15 mouse cellular contexts compared by ENCODE assay signal in the genomic region with DNA sequence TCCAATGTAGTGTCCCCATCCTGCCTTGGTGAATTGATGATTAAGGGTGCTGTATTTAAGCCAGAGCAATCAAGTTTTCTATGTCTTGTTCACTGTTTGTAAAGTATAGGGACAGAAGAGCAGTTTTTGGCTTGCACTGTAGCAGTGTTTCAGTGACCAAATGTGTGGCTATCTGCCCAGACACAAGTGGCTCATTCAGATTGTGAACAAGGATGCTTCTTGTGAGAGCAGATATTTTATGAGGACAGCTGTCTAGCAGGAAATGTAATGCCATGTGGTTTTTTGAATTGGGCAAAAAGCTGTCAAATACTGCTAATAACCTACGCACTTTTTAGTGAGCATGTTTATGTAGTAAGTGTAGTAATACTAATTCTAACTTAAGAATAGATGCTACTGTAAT.
DNase-seq lines count a peak whose midpoint lies in the region; ATAC-seq lines count a peak whose summit lies in the region.
"Had no signal": no experiment of that assay in that cellular context is flagged by ENCODE, and none has a peak within 500 bp of the region (broad histone marks: within the 10 kb centered on the region; RNA-seq: fewer than 3 reads in every experiment).

No protein-coding gene starts in this region.

- ATAC-seq in heart, embryonic 11.5 days (replicated peaks; ENCODE audit: insufficient number of reproducible peaks, low FRiP score, low TSS enrichment): no peak
- ATAC-seq: forebrain, embryonic 15.5 days had no signal

- H3K4me1 ChIP-seq in heart, embryonic 11.5 days (ENCODE audit: control insufficient read depth, insufficient read depth, low read length): no peaks in the 10 kb centered on the region
- H3K4me1 ChIP-seq: embryonic facial prominence, embryonic 15.5 days; forebrain, embryonic 15.5 days; limb, embryonic 12.5 days; liver, embryonic 15.5 days had no signal

- H3K27ac ChIP-seq in heart, embryonic 11.5 days (ENCODE audit: low read depth, low read length): no peak overlapping the region
- H3K27ac ChIP-seq: embryonic facial prominence, embryonic 15.5 days; forebrain, embryonic 15.5 days; limb, embryonic 12.5 days; liver, embryonic 15.5 days had no signal

- no peak overlapping the region for H3K4me2 ChIP-seq in heart, embryonic 11.5 days
- H3K4me2 ChIP-seq: embryonic facial prominence, embryonic 15.5 days; forebrain, embryonic 15.5 days; limb, embryonic 12.5 days; liver, embryonic 15.5 days had no signal

- WGBS in heart, embryonic 11.5 days (ENCODE audit: insufficient replicate concordance): 72% methylated on average over 1 of the region's 1 CpGs

- no peaks in the 10 kb centered on the region for H3K36me3 ChIP-seq in heart, embryonic 11.5 days (ENCODE audit: control insufficient read depth, insufficient read depth, low read length)
- H3K36me3 ChIP-seq: embryonic facial prominence, embryonic 15.5 days; forebrain, embryonic 15.5 days; limb, embryonic 12.5 days; liver, embryonic 15.5 days had no signal

- no peaks in the 10 kb centered on the region for H3K9me3 ChIP-seq in heart, embryonic 11.5 days (replicated peaks; ENCODE audit: control insufficient read depth, low read length)
- H3K9me3 ChIP-seq: embryonic facial prominence, embryonic 15.5 days; forebrain, embryonic 15.5 days; limb, embryonic 12.5 days; liver, embryonic 15.5 days had no signal

- H3K27me3 ChIP-seq in heart, embryonic 11.5 days (ENCODE audit: control insufficient read depth, insufficient read depth, low read length): no peaks in the 10 kb centered on the region
- H3K27me3 ChIP-seq: embryonic facial prominence, embryonic 15.5 days; forebrain, embryonic 15.5 days; limb, embryonic 12.5 days; liver, embryonic 15.5 days had no signal

- H3K4me3 ChIP-seq in heart, embryonic 11.5 days (ENCODE audit: low read depth, low read length): no peak overlapping the region
- H3K4me3 ChIP-seq: embryonic facial prominence, embryonic 15.5 days; forebrain, embryonic 15.5 days; limb, embryonic 12.5 days; liver, embryonic 15.5 days had no signal

- H3K9ac ChIP-seq in heart, embryonic 11.5 days (ENCODE audit: low read depth, low read length): no peak overlapping the region
- H3K9ac ChIP-seq: embryonic facial prominence, embryonic 15.5 days; forebrain, embryonic 15.5 days; limb, embryonic 12.5 days; liver, embryonic 15.5 days had no signal

- intact Hi-C loops in heart, postnatal 10 days (cut with DNase I): no loop called here

- DNase-seq in heart, postnatal 10 days: peak; percentile 41
- DNase-seq in right cerebral cortex, adult 18-20 months: peak; percentile 1
- no peak for DNase-seq in right cerebral cortex, postnatal 4 days
- peak; percentile 0 to 31 for DNase-seq in layer of hippocampus, adult 18-20 months (ENCODE audit: low spot score in 2 of 2)
- no peak for DNase-seq in urinary bladder, adult 18-20 months (ENCODE audit: low spot score in 2 of 2)
- DNase-seq in urinary bladder, adult 2 months (ENCODE audit: low spot score): no peak
- DNase-seq: adrenal gland, postnatal 25 days; kidney, adult 8-10 months; kidney, postnatal 4 days; lung, postnatal 14 days had no signal

Comparison
In these comparisons a context has a peak if more than half of its experiments do, and no peak if none do; other contexts are left out.
1. DNase-seq: peak in heart, postnatal 10 days (2 of 2), right cerebral cortex, adult 18-20 months (single experiment) and layer of hippocampus, adult 18-20 months (2 of 2); none in right cerebral cortex, postnatal 4 days (single experiment), urinary bladder, adult 18-20 months (0 of 2) and urinary bladder, adult 2 months (single experiment).